Mouse (Mus musculus) myocyte (in vitro differentiated cells): ENCODE results near the gene Rbm18. TPM values are rescaled to one million over a fixed set of nuclear protein-coding genes. Genes with fewer than 3 reads are reported as not detected.

ENCODE experiments used
- H3K27me3 ChIP-seq: one replicate; pipeline ENCODE4 v1.6.1; 2011; ENCODE audit not compliant: control insufficient read depth, insufficient read depth, insufficient read length
- H3K36me3 ChIP-seq: one replicate; pipeline ENCODE4 v1.6.1; 2011; ENCODE audit not compliant: control insufficient read depth, insufficient read depth
- H3K4me2 ChIP-seq: one replicate; pipeline ENCODE4 v1.6.1; 2011; ENCODE audit warnings: low read depth, control low read depth
- H3K4me3 ChIP-seq: one replicate; pipeline ENCODE4 v1.5.1; 2011; ENCODE audit warnings: mild to moderate bottlenecking, control low read depth, moderate library complexity
- H3K79me2 ChIP-seq: one replicate; pipeline ENCODE4 v1.6.1; 2011; ENCODE audit not compliant: control insufficient read depth, insufficient read depth
- H3ac ChIP-seq: one replicate; pipeline ENCODE4 v1.6.1; 2011; ENCODE audit not compliant: control insufficient read depth, insufficient read length
- CEBPB ChIP-seq: IDR thresholded peaks from 2 replicates; pipeline ENCODE4 v1.6.1; 2011; ENCODE audit warnings: mild to moderate bottlenecking, moderate library complexity; ENCODE audit not compliant: poor library complexity, insufficient read depth, severe bottlenecking
- E2F4 ChIP-seq: IDR thresholded peaks from one replicate; pipeline ENCODE4 v1.6.1; 2011; ENCODE audit warnings: mild to moderate bottlenecking, control low read depth, moderate library complexity; ENCODE audit not compliant: insufficient read depth
- MAX ChIP-seq: IDR thresholded peaks from one replicate; pipeline ENCODE4 v1.6.1; 2011; ENCODE audit warnings: low read depth, mild to moderate bottlenecking, control low read depth
- MYOD1 ChIP-seq, 3 experiments: IDR thresholded peaks; one replicate each; pipeline ENCODE4 v1.6.1; 2011; ENCODE audit warnings: control low read depth in 2 of 3, low read depth in 2 of 3, mild to moderate bottlenecking in 2 of 3, moderate library complexity in 1 of 3; ENCODE audit not compliant: insufficient read length in 2 of 3, control insufficient read depth in 1 of 3
- MYOG ChIP-seq, 3 experiments: IDR thresholded peaks; one replicate each; pipeline ENCODE4 v1.6.1; 2011; ENCODE audit warnings: control low read depth in 2 of 3, low read depth in 2 of 3, mild to moderate bottlenecking in 2 of 3; ENCODE audit not compliant: insufficient read length in 2 of 3, control insufficient read depth in 1 of 3, insufficient read depth in 1 of 3
- POLR2A ChIP-seq: IDR thresholded peaks from one replicate; pipeline ENCODE4 v1.6.1; 2011; ENCODE audit warnings: low read depth, mild to moderate bottlenecking, control low read depth, moderate library complexity; ENCODE audit not compliant: insufficient read length
- POLR2AphosphoS2 ChIP-seq: IDR thresholded peaks from one replicate; pipeline ENCODE4 v1.6.1; 2011; ENCODE audit warnings: low read depth, control low read depth; ENCODE audit not compliant: insufficient read length
- REST ChIP-seq: IDR thresholded peaks from one replicate; pipeline ENCODE4 v1.6.1; 2011; ENCODE audit warnings: mild to moderate bottlenecking, control low read depth, moderate library complexity; ENCODE audit not compliant: insufficient read depth, insufficient read length
- SRF ChIP-seq: IDR thresholded peaks from one replicate; pipeline ENCODE4 v1.6.1; 2011; ENCODE audit warnings: low read depth; ENCODE audit not compliant: control insufficient read depth, insufficient read length
- TCF12 ChIP-seq: IDR thresholded peaks from one replicate; pipeline ENCODE4 v1.6.1; 2011; ENCODE audit warnings: mild to moderate bottlenecking, control low read depth; ENCODE audit not compliant: poor library complexity, insufficient read depth, severe bottlenecking
- TCF3 ChIP-seq: IDR thresholded peaks from one replicate; pipeline ENCODE4 v1.6.1; 2011; ENCODE audit warnings: low read depth, control low read depth; ENCODE audit not compliant: insufficient read length
- USF1 ChIP-seq: IDR thresholded peaks from one replicate; pipeline ENCODE4 v1.6.1; 2011; ENCODE audit warnings: low read depth, mild to moderate bottlenecking, control low read depth, moderate library complexity
- polyA plus RNA-seq: library from polyadenylated mRNA; unstranded; fragments of >200 nt; fragmentation: generic; extraction: Trizol; gene quantifications from one replicate; pipeline ENCODE4 v1.2.1, GENCODE M21; 2012; ENCODE audit warnings: missing spikeins

Gene Rbm18
- polyA plus RNA-seq, 1 experiment, result 30.2 TPM

DNA sequence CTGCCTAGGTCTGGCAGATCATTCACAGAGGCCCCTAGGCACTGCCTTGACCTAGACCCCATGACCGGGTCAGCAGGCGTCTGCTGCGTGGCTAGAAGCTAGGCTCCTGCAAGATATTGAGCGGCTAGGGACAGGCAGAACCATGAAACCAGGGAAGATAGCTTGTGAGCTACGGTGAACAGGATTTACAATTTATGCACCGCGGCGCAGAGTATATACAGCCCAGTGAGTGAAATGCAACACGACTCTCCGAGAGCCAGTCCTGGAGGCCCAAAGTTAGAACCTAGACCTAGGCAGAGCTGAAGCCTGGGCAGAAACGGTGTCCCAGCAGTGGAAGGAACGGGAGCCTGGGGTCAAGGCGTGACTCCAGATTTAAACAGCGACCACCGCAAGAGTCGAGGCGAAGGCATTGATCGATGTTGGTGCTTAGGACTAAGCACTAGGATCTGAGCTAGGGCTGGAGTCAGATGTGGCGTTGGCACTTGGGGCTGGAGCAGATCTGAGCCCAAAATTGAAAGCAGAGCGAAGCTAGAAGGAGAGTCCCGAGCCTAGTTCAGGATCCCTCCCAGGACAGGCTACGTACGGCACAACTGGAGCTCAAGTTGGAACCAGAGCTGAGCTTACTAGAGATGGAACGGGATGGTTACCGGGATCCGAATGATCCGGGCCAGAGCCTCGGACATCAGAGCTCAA, 34.6 kb downstream of the Rbm18 start:
- TF ChIP-seq SRF (no peak), USF1 (no peak), TCF3 (no peak)
- no peaks in the 10 kb centered on the region for H3K36me3 ChIP-seq
- H3K79me2 ChIP-seq, result no peaks in the 10 kb centered on the region
- no peak overlapping the region for H3K4me3 ChIP-seq
- H3K27me3 ChIP-seq, result no peaks in the 10 kb centered on the region
- H3ac ChIP-seq, result no peak overlapping the region
- H3K4me2 ChIP-seq, result no peak overlapping the region

DNA sequence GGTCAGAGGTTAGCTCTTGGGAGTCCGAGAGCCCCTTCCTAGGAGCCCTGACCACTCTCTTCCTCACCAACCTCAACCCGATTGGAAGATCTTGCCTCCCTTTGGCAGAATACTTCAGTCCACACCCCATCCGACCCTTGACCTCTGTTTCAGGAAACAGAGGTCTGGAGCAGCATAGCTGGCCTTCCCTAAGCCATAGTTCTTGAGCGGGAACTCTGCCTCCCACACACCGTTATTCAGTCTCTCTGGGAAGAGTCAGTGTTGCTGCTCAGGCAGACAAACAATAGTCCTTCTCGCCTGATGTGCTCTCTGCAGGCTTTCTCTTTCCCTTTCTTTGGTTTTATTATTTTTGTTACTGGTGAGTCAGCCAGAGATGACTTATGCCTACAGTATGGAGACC, 36.8 kb downstream of the Rbm18 start:
- no peak for TF ChIP-seq TCF3
- no peak for TF ChIP-seq CEBPB
- no peak for TF ChIP-seq MYOG (IDR thresholded peaks at IDR 0.05; ENCODE audit: control insufficient read depth in 1 of 3, insufficient read depth in 1 of 3, insufficient read length in 2 of 3, low read depth in 2 of 3)
- no peak for TF ChIP-seq SRF
- no peak for TF ChIP-seq USF1
- TF ChIP-seq REST, result no peak
- H3K27me3 ChIP-seq, result no peaks in the 10 kb centered on the region
- no peaks in the 10 kb centered on the region for H3K79me2 ChIP-seq
- H3K36me3 ChIP-seq, result no peaks in the 10 kb centered on the region
- no peak overlapping the region for H3K4me3 ChIP-seq
- peak overlapping the region; percentile 73 for H3K4me2 ChIP-seq
- H3ac ChIP-seq, result no peak overlapping the region

- no peaks in the 10 kb centered on the region for H3K27me3 ChIP-seq
- H3ac ChIP-seq, result no peak overlapping the region
- H3K4me2 ChIP-seq, result no peak overlapping the region
- H3K79me2 ChIP-seq, result no peaks in the 10 kb centered on the region
- TF ChIP-seq REST, result no peak
- TF ChIP-seq E2F4, result no peak
- TF ChIP-seq TCF12, result no peak
- no peak for TF ChIP-seq USF1
- no peak for TF ChIP-seq SRF
- no peak for TF ChIP-seq TCF3
- no peak for TF ChIP-seq POLR2A
- TF ChIP-seq MAX, result no peak
- TF ChIP-seq CEBPB, result no peak
- no peak for TF ChIP-seq POLR2AphosphoS2
- TF ChIP-seq MYOD1 (IDR thresholded peaks at IDR 0.05; ENCODE audit: control insufficient read depth in 1 of 3, insufficient read length in 2 of 3, low read depth in 2 of 3), result no peak
- TF ChIP-seq MYOG (IDR thresholded peaks at IDR 0.05; ENCODE audit: control insufficient read depth in 1 of 3, insufficient read depth in 1 of 3, insufficient read length in 2 of 3, low read depth in 2 of 3), result no peak
- H3K4me3 ChIP-seq, result no peak overlapping the region
- no peaks in the 10 kb centered on the region for H3K36me3 ChIP-seq
Observed at GRCm38 (mm10) chr2:36098021-36098420, 38.6 kb downstream of the Rbm18 start.

- no peak overlapping the region for H3K4me2 ChIP-seq
- no peaks in the 10 kb centered on the region for H3K27me3 ChIP-seq
- no peaks in the 10 kb centered on the region for H3K79me2 ChIP-seq
- H3K36me3 ChIP-seq, result no peaks in the 10 kb centered on the region
- H3ac ChIP-seq, result no peak overlapping the region
- TF ChIP-seq TCF3 (no peak), POLR2A (no peak), MYOG (IDR thresholded peaks at IDR 0.05; ENCODE audit: control insufficient read depth in 1 of 3, insufficient read depth in 1 of 3, insufficient read length in 2 of 3, low read depth in 2 of 3) (no peak), SRF (no peak), MAX (no peak), TCF12 (no peak), USF1 (no peak), REST (no peak), POLR2AphosphoS2 (no peak)
- H3K4me3 ChIP-seq, result no peak overlapping the region
Observed at GRCm38 (mm10) chr2:36097129-36097815, 39.3 kb downstream of the Rbm18 start.

DNA sequence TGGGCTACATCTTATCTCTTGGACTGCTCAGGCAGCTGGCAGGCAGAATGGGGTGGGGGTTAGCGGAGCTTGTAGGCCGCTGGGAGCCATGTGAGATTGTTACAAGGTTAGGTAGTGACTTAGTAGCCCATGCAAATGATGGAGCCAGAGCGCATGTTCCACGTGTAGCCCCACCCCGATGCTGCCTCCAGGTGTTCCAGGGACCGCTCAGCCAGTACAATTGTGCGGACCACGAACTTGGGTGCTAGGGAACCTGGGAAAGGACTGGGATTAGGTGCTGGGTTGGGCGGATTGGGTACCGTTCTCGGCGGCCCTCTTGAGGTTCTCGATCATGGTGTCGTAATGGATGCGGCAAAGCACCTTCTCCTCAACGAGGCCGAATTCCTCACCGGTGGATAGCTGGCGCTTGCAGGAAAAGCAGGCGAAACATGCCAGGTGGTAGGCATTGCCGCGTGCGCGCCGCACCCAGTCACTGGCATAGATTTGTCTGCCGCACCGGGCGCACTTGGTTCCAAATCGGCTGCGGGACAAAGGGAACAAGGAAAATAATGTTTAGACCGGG, 42.6 kb downstream of the Rbm18 start:
- H3K27me3 ChIP-seq, result no peaks in the 10 kb centered on the region
- no peaks in the 10 kb centered on the region for H3K79me2 ChIP-seq
- no peak for TF ChIP-seq REST
- TF ChIP-seq MYOD1 (IDR thresholded peaks at IDR 0.05; ENCODE audit: control insufficient read depth in 1 of 3, insufficient read length in 2 of 3, low read depth in 2 of 3), result no peak
- TF ChIP-seq USF1, result no peak
- TF ChIP-seq CEBPB, result no peak
- TF ChIP-seq MYOG (IDR thresholded peaks at IDR 0.05; ENCODE audit: control insufficient read depth in 1 of 3, insufficient read depth in 1 of 3, insufficient read length in 2 of 3, low read depth in 2 of 3), result no peak
- TF ChIP-seq POLR2AphosphoS2, result no peak
- TF ChIP-seq POLR2A, result no peak
- no peak for TF ChIP-seq TCF12
- no peak for TF ChIP-seq TCF3
- TF ChIP-seq SRF, result no peak
- TF ChIP-seq MAX, result no peak
- TF ChIP-seq E2F4, result no peak
- H3ac ChIP-seq, result no peak overlapping the region
- H3K4me3 ChIP-seq, result no peak overlapping the region
- no peaks in the 10 kb centered on the region for H3K36me3 ChIP-seq
- H3K4me2 ChIP-seq, result no peak overlapping the region
